ENCODE assay signal across 7 mouse cellular contexts in the genomic region with DNA sequence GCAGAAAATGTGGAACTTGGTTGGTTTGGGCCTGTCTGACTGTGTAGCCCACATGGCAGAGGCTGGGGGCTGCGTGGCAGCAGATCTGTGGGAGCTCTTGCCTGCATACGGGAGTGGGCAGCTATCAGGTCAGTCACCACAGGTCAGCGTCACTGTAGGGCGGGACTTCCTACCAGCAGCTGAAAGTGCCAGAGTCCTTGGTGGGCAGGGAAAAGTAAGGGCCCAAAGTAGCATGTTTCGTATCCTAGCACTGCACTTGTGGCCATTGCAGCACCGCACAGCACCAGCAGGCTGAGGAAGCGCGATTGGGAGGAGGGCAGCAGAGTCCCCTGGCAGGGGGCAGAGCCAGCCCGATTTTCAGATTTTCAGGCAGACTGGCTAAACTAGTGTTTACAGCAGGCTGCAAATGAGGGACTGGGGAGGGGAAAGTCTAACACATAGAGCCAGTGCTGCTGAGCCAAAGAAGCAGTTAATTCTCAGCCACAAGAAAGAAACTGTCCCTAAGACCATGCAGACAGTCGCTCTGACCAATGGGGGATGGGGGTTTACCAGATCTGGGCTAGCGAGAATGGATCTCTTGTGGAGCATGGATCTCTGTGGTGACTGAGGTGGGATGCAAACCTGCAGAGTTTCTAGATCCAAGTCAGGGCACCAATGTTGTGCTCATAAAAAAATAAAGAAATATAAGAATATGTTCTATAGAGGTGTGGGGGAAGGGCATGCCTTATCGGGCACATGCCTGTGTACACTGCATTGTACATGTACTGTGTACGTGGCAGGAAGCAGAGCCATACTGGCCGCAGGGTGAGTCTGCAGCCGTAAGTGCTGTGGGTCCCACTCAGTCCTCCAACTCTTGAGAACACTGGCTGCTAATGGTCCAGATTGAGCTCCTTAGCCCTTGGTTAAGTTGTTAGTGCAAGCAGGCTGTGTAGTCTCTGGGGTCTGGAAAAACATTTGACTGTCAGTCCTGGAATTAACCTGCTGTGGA. TPM values are rescaled to one million over a fixed set of nuclear protein-coding genes. Genes with fewer than 3 reads are reported as not detected.
DNase-seq lines count a peak whose midpoint lies in the region; ATAC-seq lines count a peak whose summit lies in the region.

No protein-coding gene starts in this region.

- no peaks in the 10 kb centered on the region for H3K36me3 ChIP-seq in liver, embryonic 13.5 days
- no peaks in the 10 kb centered on the region for H3K36me3 ChIP-seq in liver, embryonic 12.5 days
- H3K36me3 ChIP-seq in forebrain, embryonic 10.5 days (replicated peaks): no peaks in the 10 kb centered on the region
- no peaks in the 10 kb centered on the region for H3K36me3 ChIP-seq in limb, embryonic 12.5 days
- no peaks in the 10 kb centered on the region for H3K36me3 ChIP-seq in stomach, embryonic 15.5 days

- no peak overlapping the region for H3K4me3 ChIP-seq in liver, embryonic 13.5 days (replicated peaks)
- no peak overlapping the region for H3K4me3 ChIP-seq in liver, embryonic 12.5 days
- peak overlapping the region; percentile 31 for H3K4me3 ChIP-seq in forebrain, embryonic 10.5 days
- no peak overlapping the region for H3K4me3 ChIP-seq in limb, embryonic 12.5 days (replicated peaks)
- no peak overlapping the region for H3K4me3 ChIP-seq in stomach, embryonic 15.5 days (replicated peaks)

- 0 out of 2 replicates have a peak overlapping the region, but pooled peaks have one; percentile 5 for H3K4me2 ChIP-seq in liver, embryonic 13.5 days
- no peak overlapping the region for H3K4me2 ChIP-seq in liver, embryonic 12.5 days
- H3K4me2 ChIP-seq in limb, embryonic 12.5 days: peak overlapping the region; percentile 45
- H3K4me2 ChIP-seq in stomach, embryonic 15.5 days: peak overlapping the region; percentile 24; the same call in 1 of the 2 replicates

- ATAC-seq in liver, embryonic 13.5 days (ENCODE audit: low read depth): no peak
- ATAC-seq in liver, embryonic 12.5 days: no peak; the same call in 1 of the 2 replicates
- peak; percentile 38; the same call in 1 of the 2 replicates for ATAC-seq in limb, embryonic 12.5 days (ENCODE audit: insufficient number of reproducible peaks, insufficient read depth, low FRiP score, low TSS enrichment, low read depth)
- peak; percentile 22; the same call in 1 of the 2 replicates for ATAC-seq in stomach, embryonic 15.5 days (ENCODE audit: insufficient read depth, low FRiP score, low read depth)

- H3K9me3 ChIP-seq in liver, embryonic 13.5 days (replicated peaks): no peaks in the 10 kb centered on the region
- no peaks in the 10 kb centered on the region for H3K9me3 ChIP-seq in liver, embryonic 12.5 days (replicated peaks)
- no peaks in the 10 kb centered on the region for H3K9me3 ChIP-seq in forebrain, embryonic 10.5 days
- H3K9me3 ChIP-seq in limb, embryonic 12.5 days: no peaks in the 10 kb centered on the region
- no peaks in the 10 kb centered on the region for H3K9me3 ChIP-seq in stomach, embryonic 15.5 days

- H3K27me3 ChIP-seq in liver, embryonic 13.5 days: no peaks in the 10 kb centered on the region
- H3K27me3 ChIP-seq in liver, embryonic 12.5 days (replicated peaks): no peaks in the 10 kb centered on the region
- H3K27me3 ChIP-seq in forebrain, embryonic 10.5 days (ENCODE audit: poor library complexity, severe bottlenecking): no peaks in the 10 kb centered on the region
- no peaks in the 10 kb centered on the region for H3K27me3 ChIP-seq in limb, embryonic 12.5 days
- H3K27me3 ChIP-seq in stomach, embryonic 15.5 days (replicated peaks): no peaks in the 10 kb centered on the region

- no peak for DNase-seq in liver, embryonic 13.5 days
- DNase-seq in forebrain, embryonic 10.5 days (ENCODE audit: extremely low spot score, low spot score): peak; percentile 21
- no peak for DNase-seq in gastrocnemius, adult 8-10 months (ENCODE audit: low spot score in 2 of 2)
- no peak for DNase-seq in layer of hippocampus, adult 11-12 months (ENCODE audit: low spot score)

- no peak overlapping the region for H3K27ac ChIP-seq in liver, embryonic 13.5 days
- no peak overlapping the region for H3K27ac ChIP-seq in liver, embryonic 12.5 days
- peak overlapping the region; percentile 60 for H3K27ac ChIP-seq in forebrain, embryonic 10.5 days
- H3K27ac ChIP-seq in limb, embryonic 12.5 days: no peak overlapping the region
- H3K27ac ChIP-seq in stomach, embryonic 15.5 days: no peak overlapping the region

- no peak overlapping the region for H3K9ac ChIP-seq in liver, embryonic 13.5 days
- no peak overlapping the region for H3K9ac ChIP-seq in liver, embryonic 12.5 days
- H3K9ac ChIP-seq in limb, embryonic 12.5 days (replicated peaks): no peak overlapping the region; the same call in 1 of the 2 replicates
- H3K9ac ChIP-seq in stomach, embryonic 15.5 days: no peak overlapping the region

- no peaks in the 10 kb centered on the region for H3K4me1 ChIP-seq in liver, embryonic 13.5 days (replicated peaks)
- no peaks in the 10 kb centered on the region for H3K4me1 ChIP-seq in liver, embryonic 12.5 days
- H3K4me1 ChIP-seq in forebrain, embryonic 10.5 days: peaks cover 8% of the 10 kb centered on the region
- peaks cover 7% of the 10 kb centered on the region; the same call in 1 of the 2 replicates for H3K4me1 ChIP-seq in limb, embryonic 12.5 days (replicated peaks)
- H3K4me1 ChIP-seq in stomach, embryonic 15.5 days: no peaks in the 10 kb centered on the region

- WGBS in liver, embryonic 13.5 days (ENCODE audit: insufficient replicate concordance): 33% methylated on average over 15 of the region's 15 CpGs
- 32% methylated on average over 15 of the region's 15 CpGs for WGBS in liver, embryonic 12.5 days (ENCODE audit: insufficient replicate concordance)
- WGBS in forebrain, embryonic 10.5 days: 41% methylated on average over 15 of the region's 15 CpGs
- 41% methylated on average over 15 of the region's 15 CpGs for WGBS in limb, embryonic 12.5 days
- 45% methylated on average over 15 of the region's 15 CpGs for WGBS in stomach, embryonic 15.5 days

RNA-seq across cellular contexts. Expression of a gene that starts 15.1 kb away (rescaled TPM):
- not detected in 2 replicates for polyA plus RNA-seq in liver, embryonic 13.5 days (2015; fragmentation: Nextera tagmentation; extraction: Ambion mirVana)
- not detected in 2 replicates for polyA plus RNA-seq in liver, embryonic 12.5 days (2016; fragmentation: Nextera tagmentation; extraction: Ambion mirVana)
- not detected in 2 replicates for polyA plus RNA-seq in forebrain, embryonic 10.5 days (2016; fragmentation: Nextera tagmentation; extraction: Ambion mirVana)
- 0.23 and 0.38 TPM in 2 replicates for polyA plus RNA-seq in limb, embryonic 12.5 days (2016; fragmentation: Nextera tagmentation; extraction: Ambion mirVana)
- polyA plus RNA-seq in stomach, embryonic 15.5 days (2015; fragmentation: Nextera tagmentation; extraction: Ambion mirVana): 0.33 and 0.50 TPM in 2 replicates
- under 1 TPM in 1 of 4 experiments, not detected in 3; 0.08 TPM for total RNA-seq in gastrocnemius, adult 8-10 months (2022)

Comparison
In these comparisons a context has a peak if more than half of its experiments do, and no peak if none do; other contexts are left out.
1. ATAC-seq: peak in limb, embryonic 12.5 days (single experiment) and stomach, embryonic 15.5 days (single experiment); none in liver, embryonic 13.5 days (single experiment) and liver, embryonic 12.5 days (single experiment).